Mouse (Mus musculus) embryo, embryonic 10 days (tissue): ENCODE data around the gene Gm13090.

Source experiments
- DNase-seq: peaks from one replicate; pipeline ENCODE4 v3.0.0-alpha.2; 2015; ENCODE audit warnings: low spot score

The Gm13090 gene

GRCm38 (mm10) chr4:151137701-151138100 lies 48.3 kb downstream of the Gm13090 start:
- DNase-seq = no peak

DNA sequence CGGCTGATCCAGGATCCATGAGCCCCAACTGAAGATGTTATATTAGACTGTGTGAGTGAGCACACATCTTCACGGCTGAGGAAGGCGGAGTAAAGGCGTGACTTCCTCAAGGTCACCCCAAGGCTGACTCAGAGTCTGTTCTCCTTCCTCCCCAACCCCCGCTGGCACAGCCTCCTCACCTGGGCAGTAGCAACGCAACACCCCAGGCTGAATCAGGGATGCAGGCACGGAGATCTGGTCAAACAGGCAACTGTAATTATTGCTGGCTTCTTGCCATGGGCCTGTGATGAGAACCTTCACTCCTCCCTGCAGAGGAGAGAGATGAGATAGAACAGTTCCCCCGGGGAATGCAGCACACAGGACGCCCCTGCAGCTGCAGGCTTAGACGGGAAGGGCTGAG lies 48.8 kb downstream of the Gm13090 start:
- DNase-seq = no peak

- no peak for DNase-seq
These were observed 49.2 kb downstream of the Gm13090 start for GRCm38 (mm10) chr4:151138586-151138985.

- peak; percentile 88 for DNase-seq
These were observed 49.9 kb downstream of the Gm13090 start for GRCm38 (mm10) chr4:151139053-151139840.

DNA sequence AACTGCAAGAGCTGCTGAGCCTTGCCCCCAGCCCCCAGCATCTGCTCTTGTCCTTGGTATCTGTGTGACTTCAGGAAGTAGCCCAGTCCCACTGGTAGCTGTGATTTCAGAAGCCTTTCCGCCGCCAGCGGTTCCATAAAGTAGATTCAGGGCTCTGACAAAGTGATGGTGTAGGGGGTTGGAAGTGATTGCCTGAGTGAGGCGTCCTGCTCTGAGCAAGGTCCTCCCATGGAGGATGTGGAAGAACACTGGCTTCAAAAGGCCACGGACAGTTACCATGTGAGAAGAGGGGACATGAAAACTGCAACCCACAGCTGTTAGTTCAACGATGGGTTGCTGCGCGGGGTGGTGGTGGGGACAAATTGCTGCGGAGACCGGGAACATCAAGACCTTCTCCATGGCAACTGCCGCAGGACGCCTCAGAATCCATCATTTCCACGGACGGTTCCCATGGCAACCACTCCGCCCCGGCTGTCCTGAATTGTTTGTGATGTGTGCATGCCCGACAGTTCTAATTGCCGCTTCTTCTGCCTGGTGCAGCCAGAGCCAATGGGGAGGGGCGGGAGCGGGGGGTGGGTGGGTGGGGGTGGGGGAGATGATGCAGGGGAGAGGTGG lies 51.1 kb downstream of the Gm13090 start:
- peak; percentile 94 for DNase-seq
